Mouse (Mus musculus) erythroblast, embryonic 14.5 days (primary cell): Measurements from ENCODE around the gene Cmip.

ENCODE experiments used
- GATA1 ChIP-seq: IDR thresholded peaks from 2 replicates; pipeline ENCODE4 v1.6.1; 2012; ENCODE audit warnings: low read length, inconsistent platforms, mixed read lengths
- TAL1 ChIP-seq: IDR thresholded peaks from 3 replicates; pipeline ENCODE4 v1.6.1; 2012; ENCODE audit warnings: low read length, inconsistent platforms, mixed read lengths

GRCm38 (mm10) chr8:117498915-117499540, 242.2 kb downstream of the Cmip start:
- TF ChIP-seq TAL1 (no peak), GATA1 (no peak)
